Mouse (Mus musculus): ENCODE measurements around the gene Dlgap1. TPM values are rescaled to one million over a fixed set of nuclear protein-coding genes. Genes with fewer than 3 reads are reported as not detected.

The Dlgap1 gene
- polyA plus RNA-seq (2014; fragmentation: Nextera tagmentation; extraction: Ambion mirVana): 34.9 and 35.8 TPM in 2 replicates

DNA sequence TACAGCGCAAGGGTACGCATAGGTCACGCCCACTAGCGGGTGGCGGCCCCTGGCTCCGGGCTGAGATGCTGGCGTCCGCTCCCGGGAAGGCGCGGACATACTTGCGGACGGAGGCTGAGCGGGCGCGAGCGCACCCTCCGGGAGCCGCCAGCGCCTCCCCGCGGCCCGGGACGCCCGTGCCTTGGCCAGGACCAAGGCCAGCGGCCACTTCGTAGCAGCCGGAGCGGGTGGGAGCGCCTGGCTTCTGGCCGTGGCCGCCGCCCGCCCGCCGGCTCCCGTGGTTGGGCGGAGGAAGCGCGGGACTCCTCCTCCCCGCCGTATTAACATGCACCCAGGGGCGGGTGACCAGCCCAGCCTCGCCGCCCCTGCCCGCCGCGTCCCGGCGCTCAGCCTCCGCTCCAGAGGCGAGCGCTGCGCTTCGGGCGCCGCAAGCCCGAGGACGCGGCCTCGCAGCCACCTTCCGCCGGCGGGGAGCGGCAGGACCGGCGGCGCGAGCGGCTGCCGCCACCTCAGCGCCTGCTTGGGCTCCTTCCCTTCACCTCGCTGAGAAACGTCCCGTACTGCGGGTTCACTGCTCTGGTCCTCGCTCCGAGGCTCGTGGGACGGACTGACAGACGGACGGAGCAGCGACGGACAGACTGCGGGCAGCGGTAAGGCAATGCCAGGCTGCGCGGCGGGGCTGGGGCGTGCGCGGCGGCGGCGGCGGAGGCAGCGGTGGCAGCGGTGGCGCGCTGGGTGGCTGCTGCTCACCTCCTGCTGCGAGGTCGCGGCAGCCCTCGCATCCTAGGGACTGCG is at the start of gene Dlgap1:
TSS of gene Dlgap1 (plus strand) at position 53 of the 795 bp plus-strand sequence.
- ATAC-seq (ENCODE audit: low FRiP score) (peak; percentile 95), DNase-seq (ENCODE audit: low spot score) (peak; percentile 75)
- H3K4me1 ChIP-seq (replicated peaks; ENCODE audit: control insufficient read depth, insufficient read depth, low read length): peaks cover 5% of the 10 kb centered on the region; the same call in 1 of the 2 replicates
- H3K4me2 ChIP-seq (replicated peaks): peak within 1 kb of the TSS; percentile 90
- peak within 1 kb of the TSS; percentile 90 for H3K27ac ChIP-seq
- H3K27me3 ChIP-seq (ENCODE audit: control insufficient read depth, insufficient read depth, low read length): no peaks in the 10 kb centered on the region; the same call in 1 of the 2 replicates
- H3K9me3 ChIP-seq (ENCODE audit: control insufficient read depth, low read length): no peaks in the 10 kb centered on the region
- H3K4me3 ChIP-seq (replicated peaks; ENCODE audit: low read length): peak within 1 kb of the TSS; percentile 91
- peak within 1 kb of the TSS; percentile 93 for H3K9ac ChIP-seq
- H3K36me3 ChIP-seq (replicated peaks; ENCODE audit: control insufficient read depth, insufficient read depth): no peaks in the 10 kb centered on the region
- WGBS: under 1% methylated on average over 100 of the region's 105 CpGs

GRCm38 (mm10) chr17:69954936-69955335 is 13.9 kb upstream of the Dlgap1 start:
- H3K4me3 ChIP-seq (replicated peaks; ENCODE audit: low read length): no peak overlapping the region
- H3K4me2 ChIP-seq (replicated peaks): no peak overlapping the region
- DNase-seq (ENCODE audit: low spot score): no peak
- 80% methylated on average over 1 of the region's 1 CpGs for WGBS
- H3K9ac ChIP-seq: no peak overlapping the region
- H3K4me1 ChIP-seq (replicated peaks; ENCODE audit: control insufficient read depth, insufficient read depth, low read length): no peaks in the 10 kb centered on the region
- H3K36me3 ChIP-seq (replicated peaks; ENCODE audit: control insufficient read depth, insufficient read depth): no peaks in the 10 kb centered on the region
- H3K27me3 ChIP-seq (ENCODE audit: control insufficient read depth, insufficient read depth, low read length): no peaks in the 10 kb centered on the region
- no peak overlapping the region for H3K27ac ChIP-seq
- no peaks in the 10 kb centered on the region for H3K9me3 ChIP-seq (ENCODE audit: control insufficient read depth, low read length)
- no peak for ATAC-seq (ENCODE audit: low FRiP score)

- Histone ChIP-seq H3K4me1 (replicated peaks; ENCODE audit: control insufficient read depth, insufficient read depth, low read length) (peaks cover 5% of the 10 kb centered on the region; the same call in 1 of the 2 replicates), H3K27me3 (ENCODE audit: control insufficient read depth, insufficient read depth, low read length) (no peaks in the 10 kb centered on the region; the same call in 1 of the 2 replicates), H3K4me3 (replicated peaks; ENCODE audit: low read length) (peak overlapping the region; percentile 91), H3K27ac (peak overlapping the region; percentile 90), H3K9ac (peak overlapping the region; percentile 93), H3K9me3 (ENCODE audit: control insufficient read depth, low read length) (no peaks in the 10 kb centered on the region), H3K36me3 (replicated peaks; ENCODE audit: control insufficient read depth, insufficient read depth) (no peaks in the 10 kb centered on the region), H3K4me2 (replicated peaks) (peak overlapping the region; percentile 90)
- ATAC-seq (ENCODE audit: low FRiP score) (peak; percentile 49), DNase-seq (ENCODE audit: low spot score) (peak; percentile 59)
- WGBS: under 1% methylated on average over 43 of the region's 43 CpGs
Measured at GRCm38 (mm10) chr17:69969816-69970750, 1.2 kb downstream of the Dlgap1 start.

DNA sequence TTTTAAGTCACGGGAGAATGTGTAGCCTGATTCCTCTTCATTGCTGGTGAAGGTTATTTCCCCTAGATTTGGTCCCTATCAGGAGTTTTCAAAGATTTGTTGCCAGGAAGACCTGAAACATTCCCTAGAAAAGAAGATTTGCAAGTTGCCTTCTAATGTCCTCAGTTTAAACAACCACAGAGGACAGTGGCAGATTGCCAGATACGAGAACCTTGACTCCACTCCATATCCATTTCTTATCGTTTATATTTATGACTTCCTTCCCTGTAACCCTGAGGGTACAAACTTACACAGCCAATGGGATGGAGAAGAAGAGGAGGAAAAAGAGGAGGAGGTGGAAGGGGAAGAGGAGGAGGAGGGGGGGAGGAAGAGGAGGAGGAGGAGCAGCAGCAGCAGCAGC is 4.2 kb downstream of the Dlgap1 start:
- Histone ChIP-seq H3K4me2 (replicated peaks) (no peak overlapping the region), H3K9ac (no peak overlapping the region), H3K4me3 (replicated peaks; ENCODE audit: low read length) (no peak overlapping the region), H3K4me1 (replicated peaks; ENCODE audit: control insufficient read depth, insufficient read depth, low read length) (peaks cover 5% of the 10 kb centered on the region; the same call in 1 of the 2 replicates), H3K9me3 (ENCODE audit: control insufficient read depth, low read length) (no peaks in the 10 kb centered on the region), H3K27me3 (ENCODE audit: control insufficient read depth, insufficient read depth, low read length) (no peaks in the 10 kb centered on the region; the same call in 1 of the 2 replicates), H3K36me3 (replicated peaks; ENCODE audit: control insufficient read depth, insufficient read depth) (no peaks in the 10 kb centered on the region), H3K27ac (no peak overlapping the region)
- ATAC-seq (ENCODE audit: low FRiP score): no peak
- no peak for DNase-seq (ENCODE audit: low spot score)
- WGBS: 77% methylated on average over 3 of the region's 3 CpGs

DNA sequence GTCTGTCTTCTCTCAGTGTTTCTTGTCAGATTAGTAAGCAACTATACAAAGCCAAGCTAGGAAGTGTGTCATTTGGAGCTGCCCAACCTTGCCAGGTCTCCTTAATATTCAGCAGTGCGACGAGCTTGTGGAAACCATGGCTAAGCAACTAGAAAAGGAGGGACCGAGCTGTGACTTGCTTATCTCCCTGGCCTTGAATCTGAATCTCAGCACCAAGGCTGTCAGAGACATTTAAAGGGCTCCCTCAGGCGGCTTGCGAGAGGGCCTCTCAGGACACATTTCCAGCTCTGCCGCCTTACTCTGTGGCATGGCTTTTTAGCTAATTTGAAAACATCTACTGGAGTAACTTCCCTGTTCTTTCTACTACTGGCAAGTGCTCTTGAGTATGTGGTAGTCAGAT is 5.1 kb downstream of the Dlgap1 start:
- no peak for DNase-seq (ENCODE audit: low spot score)
- H3K27me3 ChIP-seq (ENCODE audit: control insufficient read depth, insufficient read depth, low read length): no peaks in the 10 kb centered on the region; the same call in 1 of the 2 replicates
- no peaks in the 10 kb centered on the region for H3K36me3 ChIP-seq (replicated peaks; ENCODE audit: control insufficient read depth, insufficient read depth)

DNA sequence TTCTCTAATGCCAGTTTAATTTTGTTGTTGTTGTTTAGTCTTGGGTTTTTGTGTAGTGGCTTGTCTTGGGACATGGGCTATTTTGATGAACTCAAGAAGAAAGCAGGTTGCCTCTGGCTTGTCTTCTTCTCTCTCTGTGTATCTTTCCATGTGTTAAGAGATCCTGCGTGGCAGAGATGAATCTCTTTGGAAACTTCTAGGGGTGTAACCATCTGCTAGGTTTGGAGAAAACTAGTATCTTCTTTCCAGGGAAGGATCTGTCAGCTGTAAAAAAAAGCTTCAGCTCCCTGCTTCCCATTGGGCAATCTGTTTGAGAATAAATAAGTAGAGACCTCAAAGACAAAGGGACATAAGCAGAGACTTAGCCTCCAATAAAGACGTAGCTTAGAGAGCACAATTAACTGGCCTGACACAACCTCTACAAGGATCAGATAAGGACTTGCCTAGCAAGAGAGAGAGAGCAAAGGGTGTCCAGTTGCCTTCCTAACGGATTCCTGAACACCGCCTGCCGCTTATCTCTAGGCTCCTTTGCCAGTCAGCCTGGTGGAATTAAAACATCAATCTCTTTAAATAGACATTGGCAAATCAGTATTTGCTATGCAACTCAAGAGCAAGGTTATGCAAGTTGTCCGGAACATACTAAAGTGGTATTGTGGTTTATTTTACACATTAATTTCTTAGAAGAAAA is 13.5 kb downstream of the Dlgap1 start:
- Histone ChIP-seq H3K27me3 (ENCODE audit: control insufficient read depth, insufficient read depth, low read length) (no peaks in the 10 kb centered on the region), H3K4me3 (replicated peaks; ENCODE audit: low read length) (no peak overlapping the region), H3K4me1 (replicated peaks; ENCODE audit: control insufficient read depth, insufficient read depth, low read length) (no peaks in the 10 kb centered on the region), H3K9ac (no peak overlapping the region), H3K9me3 (ENCODE audit: control insufficient read depth, low read length) (no peaks in the 10 kb centered on the region), H3K4me2 (replicated peaks) (no peak overlapping the region), H3K27ac (no peak overlapping the region), H3K36me3 (replicated peaks; ENCODE audit: control insufficient read depth, insufficient read depth) (no peaks in the 10 kb centered on the region)
- 71% methylated on average over 6 of the region's 6 CpGs for WGBS
- ATAC-seq (ENCODE audit: low FRiP score) (no peak), DNase-seq (ENCODE audit: low spot score) (no peak)

More for the DNA sequence above, 5.1 kb downstream of the Dlgap1 start:
- Histone ChIP-seq H3K9me3 (ENCODE audit: control insufficient read depth, low read length) (no peaks in the 10 kb centered on the region), H3K4me3 (replicated peaks; ENCODE audit: low read length) (no peak overlapping the region), H3K4me2 (replicated peaks) (no peak overlapping the region), H3K9ac (no peak overlapping the region), H3K4me1 (replicated peaks; ENCODE audit: control insufficient read depth, insufficient read depth, low read length) (peaks cover 5% of the 10 kb centered on the region; the same call in 1 of the 2 replicates), H3K27ac (no peak overlapping the region)
- ATAC-seq (ENCODE audit: low FRiP score): no peak
- WGBS: 68% methylated on average over 6 of the region's 6 CpGs

DNA sequence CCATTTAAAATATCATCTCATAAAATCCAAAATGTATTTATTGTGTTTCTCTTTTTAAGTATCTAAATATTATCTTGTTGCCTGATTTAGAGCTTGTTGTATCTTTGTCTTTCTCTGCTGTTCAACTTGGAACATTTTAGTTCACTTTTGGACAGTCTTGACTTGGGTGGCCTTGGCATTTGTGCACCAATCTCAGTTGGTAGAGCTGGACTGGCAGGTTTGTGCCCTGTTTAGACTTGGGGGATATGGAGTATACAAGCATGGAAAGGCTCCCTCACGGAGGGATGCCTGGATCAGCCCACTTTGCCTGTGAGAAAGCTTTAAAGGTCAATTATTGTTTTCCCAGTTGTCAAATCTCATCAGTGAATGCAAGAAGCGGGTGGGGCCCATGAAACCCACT is 27.5 kb downstream of the Dlgap1 start:
- 86% methylated on average over 2 of the region's 2 CpGs for WGBS

GRCm38 (mm10) chr17:70002026-70002425 is 33.2 kb downstream of the Dlgap1 start:
- H3K4me3 ChIP-seq (replicated peaks; ENCODE audit: low read length): no peak overlapping the region
- H3K4me2 ChIP-seq (replicated peaks): no peak overlapping the region
- no peaks in the 10 kb centered on the region for H3K9me3 ChIP-seq (ENCODE audit: control insufficient read depth, low read length)
- H3K9ac ChIP-seq: no peak overlapping the region
- 88% methylated on average over 3 of the region's 3 CpGs for WGBS
- DNase-seq (ENCODE audit: low spot score) (no peak), ATAC-seq (ENCODE audit: low FRiP score) (no peak)
- no peak overlapping the region for H3K27ac ChIP-seq
- no peaks in the 10 kb centered on the region for H3K27me3 ChIP-seq (ENCODE audit: control insufficient read depth, insufficient read depth, low read length)
- no peaks in the 10 kb centered on the region for H3K36me3 ChIP-seq (replicated peaks; ENCODE audit: control insufficient read depth, insufficient read depth)
- H3K4me1 ChIP-seq (replicated peaks; ENCODE audit: control insufficient read depth, insufficient read depth, low read length): no peaks in the 10 kb centered on the region

More for the DNA sequence above, 27.5 kb downstream of the Dlgap1 start:
- H3K4me1 ChIP-seq (replicated peaks; ENCODE audit: control insufficient read depth, insufficient read depth, low read length): no peaks in the 10 kb centered on the region
- no peak overlapping the region for H3K27ac ChIP-seq
- H3K9ac ChIP-seq: no peak overlapping the region
- H3K9me3 ChIP-seq (ENCODE audit: control insufficient read depth, low read length): no peaks in the 10 kb centered on the region
- H3K27me3 ChIP-seq (ENCODE audit: control insufficient read depth, insufficient read depth, low read length): no peaks in the 10 kb centered on the region
- H3K4me2 ChIP-seq (replicated peaks): no peak overlapping the region
- DNase-seq (ENCODE audit: low spot score): no peak
- H3K36me3 ChIP-seq (replicated peaks; ENCODE audit: control insufficient read depth, insufficient read depth): no peaks in the 10 kb centered on the region
- H3K4me3 ChIP-seq (replicated peaks; ENCODE audit: low read length): no peak overlapping the region
- no peak for ATAC-seq (ENCODE audit: low FRiP score)
